Mouse (Mus musculus) hindbrain, embryonic 11.5 days (tissue): Measurements from ENCODE around the gene Dntt. TPM values are rescaled to one million over a fixed set of nuclear protein-coding genes. Genes with fewer than 3 reads are reported as not detected.

Source experiments
- ATAC-seq: fragments of 200-750 bp; cut with Nextera tagmentation; 2 replicates; pipeline ENCODE4 v1.8.0; 2017; ENCODE audit warnings: mild to moderate bottlenecking, moderate TSS enrichment, moderate library complexity; ENCODE audit not compliant: low FRiP score
- DNase-seq: peaks from one replicate; pipeline ENCODE4 v3.0.0-alpha.2; 2015; ENCODE audit warnings: low spot score
- H3K27ac ChIP-seq: fragments of 300-500 bp; sonication (generic); 2 replicates; pipeline ENCODE4 v1.5.1; 2014; ENCODE audit warnings: mild to moderate bottlenecking, low read depth, low read length
- H3K27me3 ChIP-seq: fragments of 300-500 bp; sonication (generic); 2 replicates; pipeline ENCODE4 v1.6.1; 2014; ENCODE audit warnings: mild to moderate bottlenecking, low read length, moderate library complexity, mixed read lengths; ENCODE audit not compliant: control insufficient read depth, insufficient read depth
- H3K36me3 ChIP-seq: fragments of 300-500 bp; sonication (generic); 2 replicates; pipeline ENCODE4 v1.6.1; 2014; ENCODE audit warnings: mild to moderate bottlenecking, low read length, moderate library complexity, mixed read lengths; ENCODE audit not compliant: control insufficient read depth, insufficient read depth
- H3K4me1 ChIP-seq: fragments of 300-500 bp; sonication (generic); replicated peaks from 2 replicates; pipeline ENCODE4 v1.6.1; 2014; ENCODE audit warnings: low read length, mixed read lengths; ENCODE audit not compliant: control insufficient read depth, insufficient read depth
- H3K4me2 ChIP-seq: fragments of 300-500 bp; sonication (generic); replicated peaks from 2 replicates; pipeline ENCODE4 v1.6.1; 2014; ENCODE audit warnings: mild to moderate bottlenecking, low read depth, low read length
- H3K4me3 ChIP-seq: fragments of 300-500 bp; sonication (generic); 2 replicates; pipeline ENCODE4 v1.5.1; 2014; ENCODE audit warnings: low read depth, low read length
- H3K9ac ChIP-seq: fragments of 300-500 bp; sonication (generic); 2 replicates; pipeline ENCODE4 v1.6.1; 2014; ENCODE audit warnings: low read depth, low read length
- H3K9me3 ChIP-seq: fragments of 300-500 bp; sonication (generic); 2 replicates; pipeline ENCODE4 v1.6.1; 2016; ENCODE audit warnings: low read length; ENCODE audit not compliant: control insufficient read depth
- WGBS: fragments of 180-500 bp; shearing (Covaris S2); extraction: QIAGEN DNeasy Blood & Tissue Kit; methylation state at CpG from one replicate; pipeline ENCODE4 v1.1.7; 2014; 5-methylcytosine and 5-hydroxymethylcytosine counted together
- polyA plus RNA-seq: library from polyadenylated mRNA; unstranded; fragments of >200 nt; fragmentation: Nextera tagmentation; extraction: Ambion mirVana; gene quantifications from 2 replicates; pipeline ENCODE4 v1.2.1, GENCODE M21; 2014

Gene Dntt
- polyA plus RNA-seq, 1 experiment from 2014 or later = not detected

- ATAC-seq (no peak), DNase-seq (no peak)
- no peak overlapping the region for H3K4me3 ChIP-seq
- no peak overlapping the region for H3K4me2 ChIP-seq
- no peaks in the 10 kb centered on the region for H3K9me3 ChIP-seq
- H3K36me3 ChIP-seq = no peaks in the 10 kb centered on the region
- 64% methylated on average over 4 of the region's 4 CpGs for WGBS
- H3K27me3 ChIP-seq = no peaks in the 10 kb centered on the region
- H3K9ac ChIP-seq = no peak overlapping the region
- H3K27ac ChIP-seq = no peak overlapping the region
- H3K4me1 ChIP-seq = no peaks in the 10 kb centered on the region
Measured at GRCm38 (mm10) chr19:41054702-41055101, 25.6 kb downstream of the Dntt start.

- no peaks in the 10 kb centered on the region for H3K36me3 ChIP-seq
- DNase-seq (peak; percentile 95), ATAC-seq (no peak)
- no peak overlapping the region for H3K4me2 ChIP-seq
- no peaks in the 10 kb centered on the region for H3K9me3 ChIP-seq
- no peak overlapping the region for H3K9ac ChIP-seq
- no peaks in the 10 kb centered on the region for H3K27me3 ChIP-seq
- H3K4me1 ChIP-seq = no peaks in the 10 kb centered on the region
- H3K27ac ChIP-seq = no peak overlapping the region
- 7% methylated on average over 8 of the region's 8 CpGs for WGBS
- no peak overlapping the region for H3K4me3 ChIP-seq
Measured at GRCm38 (mm10) chr19:41071500-41071899, 42.4 kb downstream of the Dntt start.

- no peak overlapping the region for H3K9ac ChIP-seq
- no peak overlapping the region for H3K27ac ChIP-seq
- no peak for DNase-seq
- no peak overlapping the region for H3K4me2 ChIP-seq
- no peaks in the 10 kb centered on the region for H3K36me3 ChIP-seq
- H3K4me1 ChIP-seq = no peaks in the 10 kb centered on the region
- no peak overlapping the region for H3K4me3 ChIP-seq
- H3K9me3 ChIP-seq = no peaks in the 10 kb centered on the region
- no peak for ATAC-seq
- no peaks in the 10 kb centered on the region for H3K27me3 ChIP-seq
- 87% methylated on average over 14 of the region's 14 CpGs for WGBS
Measured at GRCm38 (mm10) chr19:41073746-41074455, 44.8 kb downstream of the Dntt start.

GRCm38 (mm10) chr19:41076906-41077305 lies 47.8 kb downstream of the Dntt start, which contains the start of gene Opalin:
Gene Opalin (minus strand): TSS chr19:41077113.
- no peak for ATAC-seq
- peaks cover 3% of the 10 kb centered on the region; the same call in 1 of the 2 replicates for H3K4me1 ChIP-seq

GRCm38 (mm10) chr19:41081589-41081988 lies 52.5 kb downstream of the Dntt start:
- Histone ChIP-seq H3K4me1 (peaks cover 3% of the 10 kb centered on the region; the same call in 1 of the 2 replicates), H3K9ac (no peak overlapping the region), H3K27me3 (no peaks in the 10 kb centered on the region), H3K9me3 (no peaks in the 10 kb centered on the region), H3K4me2 (0 out of 2 replicates have a peak overlapping the region, but pooled peaks have one; percentile 17), H3K4me3 (no peak overlapping the region), H3K36me3 (no peaks in the 10 kb centered on the region), H3K27ac (peak overlapping the region; percentile 47; the same call in 1 of the 2 replicates)
- ATAC-seq (peak; percentile 78; the same call in 1 of the 2 replicates), DNase-seq (peak; percentile 55)
- 38% methylated on average over 3 of the region's 3 CpGs for WGBS

More at GRCm38 (mm10) chr19:41076906-41077305, 47.8 kb downstream of the Dntt start, which contains the start of gene Opalin:
- Histone ChIP-seq H3K4me3 (no peak within 1 kb of the TSS), H3K9me3 (no peaks in the 10 kb centered on the region), H3K27me3 (no peaks in the 10 kb centered on the region), H3K9ac (no peak within 1 kb of the TSS), H3K27ac (no peak within 1 kb of the TSS), H3K4me2 (no peak within 1 kb of the TSS), H3K36me3 (no peaks in the 10 kb centered on the region)
- DNase-seq = no peak
- WGBS = 82% methylated on average over 3 of the region's 3 CpGs

- 92% methylated on average over 14 of the region's 14 CpGs for WGBS
- Histone ChIP-seq H3K4me1 (peaks cover 3% of the 10 kb centered on the region; the same call in 1 of the 2 replicates), H3K36me3 (no peaks in the 10 kb centered on the region), H3K9ac (no peak overlapping the region), H3K4me3 (no peak overlapping the region), H3K27me3 (no peaks in the 10 kb centered on the region), H3K27ac (no peak overlapping the region), H3K9me3 (no peaks in the 10 kb centered on the region), H3K4me2 (no peak overlapping the region)
- ATAC-seq (no peak), DNase-seq (no peak)
Measured at GRCm38 (mm10) chr19:41083646-41084045, 54.6 kb downstream of the Dntt start.

- ATAC-seq = no peak
- Histone ChIP-seq H3K9me3 (no peaks in the 10 kb centered on the region), H3K27ac (no peak overlapping the region), H3K27me3 (no peaks in the 10 kb centered on the region), H3K36me3 (no peaks in the 10 kb centered on the region), H3K4me1 (peaks cover 3% of the 10 kb centered on the region; the same call in 1 of the 2 replicates), H3K4me3 (no peak overlapping the region), H3K9ac (no peak overlapping the region), H3K4me2 (no peak overlapping the region)
- 90% methylated on average over 6 of the region's 6 CpGs for WGBS
- no peak for DNase-seq
Measured at GRCm38 (mm10) chr19:41086289-41086688, 57.2 kb downstream of the Dntt start.

- no peak overlapping the region for H3K4me2 ChIP-seq
- H3K4me1 ChIP-seq = no peaks in the 10 kb centered on the region; the same call in 1 of the 2 replicates
- no peaks in the 10 kb centered on the region for H3K9me3 ChIP-seq
- no peak overlapping the region for H3K4me3 ChIP-seq
- H3K36me3 ChIP-seq = no peaks in the 10 kb centered on the region
- H3K27me3 ChIP-seq = no peaks in the 10 kb centered on the region
- H3K27ac ChIP-seq = no peak overlapping the region
- DNase-seq (peak; percentile 89), ATAC-seq (peak; percentile 53; the same call in 1 of the 2 replicates)
- WGBS = 11% methylated on average over 2 of the region's 2 CpGs
- H3K9ac ChIP-seq = no peak overlapping the region
Measured at GRCm38 (mm10) chr19:41086700-41087099, 57.6 kb downstream of the Dntt start.

- 72% methylated on average over 4 of the region's 4 CpGs for WGBS
- no peaks in the 10 kb centered on the region for H3K9me3 ChIP-seq
- ATAC-seq = no peak
- H3K27ac ChIP-seq = no peak overlapping the region
- H3K4me2 ChIP-seq = no peak overlapping the region
- no peaks in the 10 kb centered on the region for H3K36me3 ChIP-seq
- H3K4me3 ChIP-seq = no peak overlapping the region
- no peak overlapping the region for H3K9ac ChIP-seq
- H3K4me1 ChIP-seq = no peaks in the 10 kb centered on the region
- no peaks in the 10 kb centered on the region for H3K27me3 ChIP-seq
- DNase-seq = no peak
Measured at GRCm38 (mm10) chr19:41087901-41088300, 58.8 kb downstream of the Dntt start.
